Mouse (Mus musculus) cerebellum, adult 2 months (tissue): ENCODE measurements around the gene Amh.

Source experiments
- CTCF ChIP-seq: fragments of 200-500 bp; IDR thresholded peaks from 2 replicates; pipeline ENCODE4 v1.5.1; 2011; ENCODE audit warnings: low read depth, mild to moderate bottlenecking, control low read depth, low read length, moderate library complexity, borderline replicate concordance; ENCODE audit not compliant: insufficient read depth
- POLR2A ChIP-seq: fragments of 200-500 bp; IDR thresholded peaks from 2 replicates; pipeline ENCODE4 v1.6.1; 2011; ENCODE audit warnings: low read length, control low read depth, borderline replicate concordance; ENCODE audit not compliant: insufficient read depth

- TF ChIP-seq POLR2A: no peak
- peak; percentile 53; the same call in 1 of the 2 replicates for TF ChIP-seq CTCF
Measured at GRCm38 (mm10) chr10:80821991-80822390, 16.9 kb downstream of the Amh start.
